Mouse (Mus musculus): ENCODE measurements around the gene Npb. TPM values are rescaled to one million over a fixed set of nuclear protein-coding genes. Genes with fewer than 3 reads are reported as not detected.

The Npb gene
- polyA plus RNA-seq, 1 experiment = 2.8 TPM

- Histone ChIP-seq H3K27me3 (ENCODE audit: control insufficient read depth, insufficient read depth, low read length) (no peaks in the 10 kb centered on the region), H3K36me3 (ENCODE audit: control insufficient read depth, insufficient read depth, low read length) (peaks cover 12% of the 10 kb centered on the region), H3K4me3 (ENCODE audit: control insufficient read depth, insufficient read depth, low read length) (peak overlapping the region; percentile 41; the same call in 1 of the 2 replicates), H3K4me1 (replicated peaks; ENCODE audit: control insufficient read depth, insufficient read depth, low read length) (peaks cover 64% of the 10 kb centered on the region), H3K27ac (ENCODE audit: control insufficient read depth, insufficient read depth, low read length) (no peak overlapping the region; the same call in 1 of the 2 replicates)
- no peak for TF ChIP-seq POLR2A (IDR thresholded peaks at IDR 0.05; ENCODE audit: control insufficient read depth, extremely low read depth, insufficient read depth, low read length, poor library complexity)
- no peak for TF ChIP-seq CTCF (IDR thresholded peaks at IDR 0.05; ENCODE audit: borderline replicate concordance, control insufficient read depth, extremely low read depth, insufficient read depth, low read length, poor library complexity)
- no peak for DNase-seq
- 81% methylated on average over 11 of the region's 11 CpGs for WGBS
These were observed 18.6 kb downstream of the Npb start for GRCm38 (mm10) chr11:120626785-120627467.

GRCm38 (mm10) chr11:120627468-120628300 is 19.4 kb downstream of the Npb start:
- no peak for TF ChIP-seq CTCF (IDR thresholded peaks at IDR 0.05; ENCODE audit: borderline replicate concordance, control insufficient read depth, extremely low read depth, insufficient read depth, low read length, poor library complexity)
- TF ChIP-seq POLR2A (IDR thresholded peaks at IDR 0.05; ENCODE audit: control insufficient read depth, extremely low read depth, insufficient read depth, low read length, poor library complexity) = 0 out of 2 replicates have a peak, but pooled peaks have one; percentile 45
- Histone ChIP-seq H3K27me3 (ENCODE audit: control insufficient read depth, insufficient read depth, low read length) (no peaks in the 10 kb centered on the region), H3K4me3 (ENCODE audit: control insufficient read depth, insufficient read depth, low read length) (peak overlapping the region; percentile 41), H3K27ac (ENCODE audit: control insufficient read depth, insufficient read depth, low read length) (peak overlapping the region; percentile 81), H3K36me3 (ENCODE audit: control insufficient read depth, insufficient read depth, low read length) (peaks cover 6% of the 10 kb centered on the region), H3K4me1 (replicated peaks; ENCODE audit: control insufficient read depth, insufficient read depth, low read length) (peaks cover 72% of the 10 kb centered on the region)
- peak; percentile 62 for DNase-seq
- WGBS = 17% methylated on average over 22 of the region's 22 CpGs

GRCm38 (mm10) chr11:120628601-120629340 is 20.5 kb downstream of the Npb start:
- DNase-seq = peak; percentile 33
- Histone ChIP-seq H3K36me3 (ENCODE audit: control insufficient read depth, insufficient read depth, low read length) (no peaks in the 10 kb centered on the region), H3K27me3 (ENCODE audit: control insufficient read depth, insufficient read depth, low read length) (no peaks in the 10 kb centered on the region), H3K4me3 (ENCODE audit: control insufficient read depth, insufficient read depth, low read length) (peak overlapping the region; percentile 29; the same call in 1 of the 2 replicates), H3K4me1 (replicated peaks; ENCODE audit: control insufficient read depth, insufficient read depth, low read length) (peaks cover 71% of the 10 kb centered on the region), H3K27ac (ENCODE audit: control insufficient read depth, insufficient read depth, low read length) (peak overlapping the region; percentile 18)
- TF ChIP-seq CTCF (IDR thresholded peaks at IDR 0.05; ENCODE audit: borderline replicate concordance, control insufficient read depth, extremely low read depth, insufficient read depth, low read length, poor library complexity) (peak; percentile 14; the same call in 1 of the 2 replicates), POLR2A (IDR thresholded peaks at IDR 0.05; ENCODE audit: control insufficient read depth, extremely low read depth, insufficient read depth, low read length, poor library complexity) (no peak)
- whole genome bisulfite sequencing = 81% methylated on average over 23 of the region's 23 CpGs

- no peaks in the 10 kb centered on the region for H3K27me3 ChIP-seq (ENCODE audit: control insufficient read depth, insufficient read depth, low read length)
- TF ChIP-seq POLR2A (IDR thresholded peaks at IDR 0.05; ENCODE audit: control insufficient read depth, extremely low read depth, insufficient read depth, low read length, poor library complexity) = peak; percentile 28; the same call in 1 of the 2 replicates
- TF ChIP-seq CTCF (IDR thresholded peaks at IDR 0.05; ENCODE audit: borderline replicate concordance, control insufficient read depth, extremely low read depth, insufficient read depth, low read length, poor library complexity) = no peak; the same call in 1 of the 2 replicates
- peaks cover 74% of the 10 kb centered on the region for H3K4me1 ChIP-seq (replicated peaks; ENCODE audit: control insufficient read depth, insufficient read depth, low read length)
- H3K4me3 ChIP-seq (ENCODE audit: control insufficient read depth, insufficient read depth, low read length) = peak overlapping the region; percentile 29
- H3K36me3 ChIP-seq (ENCODE audit: control insufficient read depth, insufficient read depth, low read length) = no peaks in the 10 kb centered on the region
- WGBS = 8% methylated on average over 23 of the region's 23 CpGs
- H3K27ac ChIP-seq (ENCODE audit: control insufficient read depth, insufficient read depth, low read length) = peak overlapping the region; percentile 18
- DNase-seq = peak; percentile 75
These were observed 21.1 kb downstream of the Npb start for GRCm38 (mm10) chr11:120629341-120629730.

- 10% methylated on average over 7 of the region's 7 CpGs for WGBS
- no peaks in the 10 kb centered on the region for H3K36me3 ChIP-seq (ENCODE audit: control insufficient read depth, insufficient read depth, low read length)
- H3K4me3 ChIP-seq (ENCODE audit: control insufficient read depth, insufficient read depth, low read length) = peak overlapping the region; percentile 29; the same call in 1 of the 2 replicates
- DNase-seq = no peak
- H3K27ac ChIP-seq (ENCODE audit: control insufficient read depth, insufficient read depth, low read length) = peak overlapping the region; percentile 13
- TF ChIP-seq CTCF (IDR thresholded peaks at IDR 0.05; ENCODE audit: borderline replicate concordance, control insufficient read depth, extremely low read depth, insufficient read depth, low read length, poor library complexity) (no peak), POLR2A (IDR thresholded peaks at IDR 0.05; ENCODE audit: control insufficient read depth, extremely low read depth, insufficient read depth, low read length, poor library complexity) (no peak)
- no peaks in the 10 kb centered on the region for H3K27me3 ChIP-seq (ENCODE audit: control insufficient read depth, insufficient read depth, low read length)
- H3K4me1 ChIP-seq (replicated peaks; ENCODE audit: control insufficient read depth, insufficient read depth, low read length) = peaks cover 74% of the 10 kb centered on the region
These were observed 21.6 kb downstream of the Npb start for GRCm38 (mm10) chr11:120629911-120630310.
